Mouse (Mus musculus) olfactory bulb, adult 2 months (tissue): ENCODE measurements around the gene Bmp7.

Experiments used
- CTCF ChIP-seq: fragments of 200-500 bp; IDR thresholded peaks from 2 replicates; pipeline ENCODE4 v1.5.1; 2012; ENCODE audit warnings: low read depth, mild to moderate bottlenecking, low read length, moderate library complexity; ENCODE audit not compliant: insufficient read depth
- POLR2A ChIP-seq: fragments of 200-500 bp; IDR thresholded peaks from 2 replicates; pipeline ENCODE4 v1.6.1; 2012; ENCODE audit warnings: mild to moderate bottlenecking, low read depth, low read length, moderate library complexity; ENCODE audit not compliant: insufficient read depth

DNA sequence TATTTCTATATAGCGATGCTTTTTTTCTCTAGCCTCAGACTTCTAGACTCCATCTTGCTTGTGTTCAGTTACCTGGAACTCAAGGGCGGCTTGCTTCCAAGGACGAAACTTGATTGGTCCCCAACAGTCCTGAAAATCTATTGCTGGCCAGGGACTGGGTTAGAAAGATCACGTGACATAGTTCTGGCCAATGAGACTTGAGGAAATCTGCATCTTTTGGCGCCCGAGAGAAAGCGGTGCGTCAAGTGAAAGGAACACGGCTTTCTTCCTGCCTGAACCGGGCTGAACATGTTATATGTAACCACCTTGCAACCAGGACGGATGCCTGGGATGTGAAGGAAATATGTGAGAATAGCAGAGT, 114.4 kb downstream of the Bmp7 start:
- TF ChIP-seq CTCF (no peak), POLR2A (no peak)
